Mouse (Mus musculus): Measurements from ENCODE around the gene Gm17428. TPM values are rescaled to one million over a fixed set of nuclear protein-coding genes. Genes with fewer than 3 reads are reported as not detected.

Gene Gm17428
- polyA plus RNA-seq (2012; rRNA removed) (not detected in 2 replicates), polyA plus RNA-seq (2014; fragmentation: Nextera tagmentation; extraction: Ambion mirVana) (not detected in 2 replicates)

DNA sequence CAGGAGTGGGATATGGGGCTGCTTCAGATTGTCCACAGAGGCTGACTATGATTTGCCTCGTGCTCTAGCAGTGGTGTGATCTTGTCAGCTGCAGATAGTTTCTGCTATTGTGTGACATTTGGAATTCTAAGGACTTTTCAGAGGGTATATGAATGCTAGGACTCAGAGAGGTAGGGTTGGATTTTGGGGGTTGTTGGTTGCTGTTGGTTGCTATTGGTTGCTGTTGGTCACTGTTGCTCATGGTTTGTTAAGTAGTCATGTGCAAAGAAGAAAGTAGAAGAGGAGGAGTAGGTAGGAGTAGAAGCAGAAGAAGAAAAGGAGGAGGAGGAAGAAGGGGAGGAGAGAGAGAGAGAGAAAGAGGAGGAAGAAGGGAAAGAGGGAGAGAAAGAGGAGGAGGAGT, at the start of gene Gm17428:
TSS of gene Gm17428 (plus strand) at position 301 of the 400 bp plus-strand sequence.
- H3K9ac ChIP-seq (ENCODE audit: low read depth, low read length, severe bottlenecking): no peak within 1 kb of the TSS
- TF ChIP-seq POLR2A (IDR thresholded peaks at IDR 0.05; ENCODE audit: borderline replicate concordance, extremely low read depth, insufficient read depth, insufficient read length): no peak

DNA sequence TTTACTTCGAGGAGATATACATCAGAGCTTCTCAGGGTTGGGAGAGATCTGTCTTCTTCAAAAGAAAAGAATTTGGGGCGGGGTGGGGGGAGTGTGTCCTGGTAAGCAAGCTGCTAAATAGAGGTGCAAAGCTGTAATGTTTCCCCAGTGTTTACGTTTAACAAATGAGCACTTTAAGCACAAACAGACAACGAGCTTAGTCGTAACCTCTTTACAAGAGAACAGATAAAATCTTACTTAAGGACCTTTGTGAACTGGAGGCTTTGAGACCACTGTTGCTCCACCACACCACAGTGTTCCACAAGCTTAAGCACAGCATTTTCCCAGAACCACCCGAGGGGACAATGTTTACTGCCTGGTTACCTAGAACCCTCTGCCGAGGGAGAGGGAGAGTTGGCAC, 49.4 kb upstream of the Gm17428 start:
- 6% methylated on average over 7 of the region's 7 CpGs for WGBS
- Histone ChIP-seq H3K36me3 (ENCODE audit: control insufficient read depth, insufficient read depth, low read length) (peaks cover 3% of the 10 kb centered on the region), H3K27ac (replicated peaks; ENCODE audit: low read depth, low read length) (peak overlapping the region; percentile 100), H3K9me3 (ENCODE audit: control insufficient read depth, low read length) (no peaks in the 10 kb centered on the region), H3K4me1 (ENCODE audit: control insufficient read depth, insufficient read depth, low read length) (peaks cover 26% of the 10 kb centered on the region), H3K27me3 (ENCODE audit: control insufficient read depth, insufficient read depth, low read length) (no peaks in the 10 kb centered on the region), H3K4me2 (replicated peaks; ENCODE audit: low read depth, low read length, severe bottlenecking) (peak overlapping the region; percentile 96), H3K4me3 (replicated peaks; ENCODE audit: low read length) (peak overlapping the region; percentile 65), H3K9ac (ENCODE audit: low read depth, low read length, severe bottlenecking) (peak overlapping the region; percentile 95)
- no peak for TF ChIP-seq POLR2A (IDR thresholded peaks at IDR 0.05; ENCODE audit: borderline replicate concordance, extremely low read depth, insufficient read depth, insufficient read length)
- no peak for ATAC-seq (ENCODE audit: low FRiP score, low read depth)
- no peak for DNase-seq (ENCODE audit: low spot score)

More for the DNA sequence above, at the start of gene Gm17428:
- Histone ChIP-seq H3K4me1 (ENCODE audit: control insufficient read depth, insufficient read depth, low read length) (no peaks in the 10 kb centered on the region), H3K9me3 (ENCODE audit: control insufficient read depth, low read length) (no peaks in the 10 kb centered on the region), H3K27me3 (ENCODE audit: control insufficient read depth, insufficient read depth, low read length) (no peaks in the 10 kb centered on the region), H3K4me2 (replicated peaks; ENCODE audit: low read depth, low read length, severe bottlenecking) (no peak within 1 kb of the TSS), H3K27ac (replicated peaks; ENCODE audit: low read depth, low read length) (no peak within 1 kb of the TSS), H3K4me3 (replicated peaks; ENCODE audit: low read length) (no peak within 1 kb of the TSS), H3K36me3 (ENCODE audit: control insufficient read depth, insufficient read depth, low read length) (no peaks in the 10 kb centered on the region)
- WGBS: 65% methylated on average over 1 of the region's 1 CpGs
- DNase-seq (ENCODE audit: low spot score) (no peak), ATAC-seq (ENCODE audit: low FRiP score, low read depth) (no peak)

DNA sequence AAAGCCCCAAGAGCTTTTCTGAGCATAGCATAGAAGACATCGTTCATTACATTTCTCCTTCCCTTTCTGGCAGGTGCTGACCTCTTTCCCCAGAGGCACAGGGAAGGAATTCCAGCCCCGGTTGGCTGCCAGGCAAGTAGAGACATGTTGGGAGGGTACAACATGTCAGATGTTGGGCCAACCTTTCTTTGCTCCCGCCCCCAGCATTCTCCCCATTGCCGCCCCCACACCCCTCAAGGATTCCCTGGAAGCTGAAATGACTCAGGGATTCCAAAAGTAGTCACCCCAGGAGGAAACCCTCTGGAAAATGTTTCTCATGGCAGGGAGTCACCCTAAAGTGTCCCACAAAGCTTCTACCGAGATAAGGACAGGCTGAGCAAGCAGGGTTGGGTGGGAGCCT, 46.9 kb upstream of the Gm17428 start:
- 67% methylated on average over 5 of the region's 5 CpGs for WGBS
- H3K9ac ChIP-seq (ENCODE audit: low read depth, low read length, severe bottlenecking): no peak overlapping the region
- no peak for TF ChIP-seq POLR2A (IDR thresholded peaks at IDR 0.05; ENCODE audit: borderline replicate concordance, extremely low read depth, insufficient read depth, insufficient read length)
- H3K4me3 ChIP-seq (replicated peaks; ENCODE audit: low read length): no peak overlapping the region
- ATAC-seq (ENCODE audit: low FRiP score, low read depth) (no peak), DNase-seq (ENCODE audit: low spot score) (no peak)
- no peak overlapping the region for H3K4me2 ChIP-seq (replicated peaks; ENCODE audit: low read depth, low read length, severe bottlenecking)
- H3K4me1 ChIP-seq (ENCODE audit: control insufficient read depth, insufficient read depth, low read length): peaks cover 22% of the 10 kb centered on the region
- no peak overlapping the region for H3K27ac ChIP-seq (replicated peaks; ENCODE audit: low read depth, low read length)
- no peaks in the 10 kb centered on the region for H3K36me3 ChIP-seq (ENCODE audit: control insufficient read depth, insufficient read depth, low read length)
- H3K27me3 ChIP-seq (ENCODE audit: control insufficient read depth, insufficient read depth, low read length): no peaks in the 10 kb centered on the region
- H3K9me3 ChIP-seq (ENCODE audit: control insufficient read depth, low read length): no peaks in the 10 kb centered on the region

DNA sequence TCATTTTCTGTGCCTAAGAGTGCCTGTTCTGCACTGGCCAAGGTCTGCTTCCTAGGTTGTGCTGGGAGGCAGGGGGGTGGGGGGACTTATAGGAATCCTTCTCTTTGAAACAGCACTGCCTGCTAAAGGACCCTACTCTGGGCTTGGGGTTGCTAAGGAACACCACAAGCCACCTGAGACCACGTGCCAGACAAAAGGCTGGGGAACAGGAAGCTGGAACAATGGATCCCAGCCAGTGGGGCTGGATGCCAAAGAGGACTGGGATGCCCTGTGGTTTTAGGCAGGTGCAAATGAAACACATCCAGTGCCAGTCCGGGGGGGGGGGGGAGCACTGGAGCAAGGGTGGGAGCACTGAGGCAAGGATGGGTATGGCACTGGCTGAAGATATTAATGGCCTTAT, 46.3 kb upstream of the Gm17428 start:
- Histone ChIP-seq H3K27ac (replicated peaks; ENCODE audit: low read depth, low read length) (no peak overlapping the region), H3K4me1 (ENCODE audit: control insufficient read depth, insufficient read depth, low read length) (peaks cover 23% of the 10 kb centered on the region), H3K4me2 (replicated peaks; ENCODE audit: low read depth, low read length, severe bottlenecking) (no peak overlapping the region), H3K9me3 (ENCODE audit: control insufficient read depth, low read length) (no peaks in the 10 kb centered on the region), H3K4me3 (replicated peaks; ENCODE audit: low read length) (no peak overlapping the region), H3K36me3 (ENCODE audit: control insufficient read depth, insufficient read depth, low read length) (no peaks in the 10 kb centered on the region), H3K27me3 (ENCODE audit: control insufficient read depth, insufficient read depth, low read length) (no peaks in the 10 kb centered on the region), H3K9ac (ENCODE audit: low read depth, low read length, severe bottlenecking) (no peak overlapping the region)
- no peak for TF ChIP-seq POLR2A (IDR thresholded peaks at IDR 0.05; ENCODE audit: borderline replicate concordance, extremely low read depth, insufficient read depth, insufficient read length)
- WGBS: 31% methylated on average over 2 of the region's 2 CpGs
- no peak for DNase-seq (ENCODE audit: low spot score)
- no peak for ATAC-seq (ENCODE audit: low FRiP score, low read depth)

DNA sequence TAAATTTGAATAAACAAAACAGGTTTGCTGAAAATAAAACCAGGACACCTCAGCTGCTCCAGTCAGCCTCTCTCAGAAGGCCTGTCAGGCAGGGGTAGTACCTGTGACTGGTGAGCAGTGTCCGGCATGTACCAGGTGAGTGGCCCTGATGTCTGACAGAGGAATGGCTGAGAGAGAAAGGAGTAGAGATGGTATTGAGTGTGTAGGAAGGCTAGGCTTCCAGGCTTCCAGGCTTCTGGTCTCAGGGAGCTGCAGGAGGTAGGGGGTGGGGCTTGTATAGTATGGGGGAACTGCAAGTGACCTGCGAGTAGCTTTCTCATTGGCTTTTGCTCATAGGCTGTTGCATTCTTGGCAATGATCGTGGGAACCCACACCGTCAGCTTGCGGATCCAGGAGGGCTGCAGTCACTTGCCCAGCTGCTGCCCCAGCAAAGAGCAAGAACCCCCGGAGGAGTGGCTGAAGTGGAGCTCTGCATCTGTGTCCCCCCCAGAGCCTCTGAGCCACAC, 44.0 kb upstream of the Gm17428 start, which contains the start of gene Il25:
TSS of gene Il25 (plus strand) at position 51 of the 506 bp plus-strand sequence.
- peak; percentile 60; the same call in 1 of the 2 replicates for ATAC-seq (ENCODE audit: low FRiP score, low read depth)
- Histone ChIP-seq H3K27ac (replicated peaks; ENCODE audit: low read depth, low read length) (no peak within 1 kb of the TSS), H3K4me2 (replicated peaks; ENCODE audit: low read depth, low read length, severe bottlenecking) (no peak within 1 kb of the TSS), H3K27me3 (ENCODE audit: control insufficient read depth, insufficient read depth, low read length) (no peaks in the 10 kb centered on the region), H3K9me3 (ENCODE audit: control insufficient read depth, low read length) (no peaks in the 10 kb centered on the region), H3K4me3 (replicated peaks; ENCODE audit: low read length) (no peak within 1 kb of the TSS), H3K4me1 (ENCODE audit: control insufficient read depth, insufficient read depth, low read length) (peaks cover 28% of the 10 kb centered on the region), H3K9ac (ENCODE audit: low read depth, low read length, severe bottlenecking) (no peak within 1 kb of the TSS), H3K36me3 (ENCODE audit: control insufficient read depth, insufficient read depth, low read length) (no peaks in the 10 kb centered on the region)
- TF ChIP-seq POLR2A (IDR thresholded peaks at IDR 0.05; ENCODE audit: borderline replicate concordance, extremely low read depth, insufficient read depth, insufficient read length): no peak
- WGBS: 21% methylated on average over 5 of the region's 6 CpGs
- peak; percentile 62 for DNase-seq (ENCODE audit: low spot score)

Measured in limb, embryonic 14.5 days (tissue).